Mouse (Mus musculus): Measurements from ENCODE around the gene Vmp1. TPM values are rescaled to one million over a fixed set of nuclear protein-coding genes. Genes with fewer than 3 reads are reported as not detected.

Vmp1 gene
- total RNA-seq, 2 experiments from 2014 or later: 165 to 171 TPM

- intact Hi-C loops (cut with DNase I): no loop called here
- DNase-seq (ENCODE audit: extremely low spot score in 1 of 2, low spot score in 2 of 2): no peak
Measured at GRCm38 (mm10) chr11:86591931-86592616, 91.6 kb downstream of the Vmp1 start.

- DNase-seq (ENCODE audit: extremely low spot score in 1 of 2, low spot score in 2 of 2): no peak
- intact Hi-C loops (cut with DNase I): no loop called here
Measured at GRCm38 (mm10) chr11:86591301-86591845, 92.3 kb downstream of the Vmp1 start.

- intact Hi-C loops (cut with DNase I): no loop called here
Measured at GRCm38 (mm10) chr11:86590579-86590978, 93.1 kb downstream of the Vmp1 start.

GRCm38 (mm10) chr11:86590066-86590465 is 93.6 kb downstream of the Vmp1 start:
- no peak for DNase-seq (ENCODE audit: extremely low spot score in 1 of 2, low spot score in 2 of 2)
- intact Hi-C loops (cut with DNase I): no loop called here

More at GRCm38 (mm10) chr11:86590579-86590978, 93.1 kb downstream of the Vmp1 start:
- DNase-seq (ENCODE audit: extremely low spot score in 1 of 2, low spot score in 2 of 2): no peak

- DNase-seq (ENCODE audit: extremely low spot score in 1 of 2, low spot score in 2 of 2): no peak
- intact Hi-C loops (cut with DNase I): no loop called here
Measured at GRCm38 (mm10) chr11:86588583-86589298, 94.9 kb downstream of the Vmp1 start.

GRCm38 (mm10) chr11:86587830-86588229 is 95.8 kb downstream of the Vmp1 start:
- no peak for DNase-seq (ENCODE audit: extremely low spot score in 1 of 2, low spot score in 2 of 2)
- intact Hi-C loops (cut with DNase I): no loop called here

- DNase-seq (ENCODE audit: extremely low spot score in 1 of 2, low spot score in 2 of 2): no peak
Measured at GRCm38 (mm10) chr11:86586868-86587792, 96.5 kb downstream of the Vmp1 start.

GRCm38 (mm10) chr11:86586177-86586867 is 97.3 kb downstream of the Vmp1 start:
- intact Hi-C loops (cut with DNase I): no loop called here
- DNase-seq (ENCODE audit: extremely low spot score in 1 of 2, low spot score in 2 of 2): no peak

More at GRCm38 (mm10) chr11:86586868-86587792, 96.5 kb downstream of the Vmp1 start:
- intact Hi-C loops (cut with DNase I): no loop called here

- intact Hi-C loops (cut with DNase I): no loop called here
- DNase-seq (ENCODE audit: extremely low spot score in 1 of 2, low spot score in 2 of 2): no peak
Measured at GRCm38 (mm10) chr11:86585598-86585984, 98.0 kb downstream of the Vmp1 start.

- DNase-seq (ENCODE audit: extremely low spot score in 1 of 2, low spot score in 2 of 2): no peak
- intact Hi-C loops (cut with DNase I): no loop called here
Measured at GRCm38 (mm10) chr11:86584898-86585597, 98.6 kb downstream of the Vmp1 start.

- DNase-seq (ENCODE audit: extremely low spot score in 1 of 2, low spot score in 2 of 2): no peak
- intact Hi-C loops (cut with DNase I): no loop called here
Measured at GRCm38 (mm10) chr11:86583990-86584897, 99.4 kb downstream of the Vmp1 start.

GRCm38 (mm10) chr11:86583313-86583825 is 100.3 kb downstream of the Vmp1 start:
- intact Hi-C loops (cut with DNase I): no loop called here
- DNase-seq (ENCODE audit: extremely low spot score in 1 of 2, low spot score in 2 of 2): no peak

- intact Hi-C loops (cut with DNase I): no loop called here
- DNase-seq (ENCODE audit: extremely low spot score in 1 of 2, low spot score in 2 of 2): no peak
Measured at GRCm38 (mm10) chr11:86582543-86583260, 100.9 kb downstream of the Vmp1 start.

GRCm38 (mm10) chr11:86581943-86582542 is 101.6 kb downstream of the Vmp1 start:
- DNase-seq (ENCODE audit: extremely low spot score in 1 of 2, low spot score in 2 of 2): no peak
- intact Hi-C loops (cut with DNase I): no loop called here

- intact Hi-C loops (cut with DNase I): no loop called here
- DNase-seq (ENCODE audit: extremely low spot score in 1 of 2, low spot score in 2 of 2): no peak
Measured at GRCm38 (mm10) chr11:86581250-86581753, 102.3 kb downstream of the Vmp1 start.

Data from left cerebral cortex, postnatal 10 days (tissue).